Mouse (Mus musculus) cortical plate, adult 2 months (tissue): ENCODE measurements around the gene Lrp10. TPM values are rescaled to one million over a fixed set of nuclear protein-coding genes. Genes with fewer than 3 reads are reported as not detected.

ENCODE experiments used
- H3K27ac ChIP-seq: fragments of 200-500 bp; 2 replicates; pipeline ENCODE4 v1.5.1; 2012; ENCODE audit warnings: low read length, control low read depth, inconsistent platforms; ENCODE audit not compliant: insufficient read depth
- H3K4me1 ChIP-seq: fragments of 200-500 bp; 2 replicates; pipeline ENCODE4 v1.6.1; 2011; ENCODE audit warnings: low read length; ENCODE audit not compliant: control insufficient read depth, insufficient read depth
- H3K4me3 ChIP-seq: fragments of 200-500 bp; 2 replicates; pipeline ENCODE4 v1.5.1; 2011; ENCODE audit warnings: mild to moderate bottlenecking, low read length, control low read depth; ENCODE audit not compliant: insufficient read depth
- CTCF ChIP-seq: fragments of 200-500 bp; IDR thresholded peaks from 2 replicates; pipeline ENCODE4 v1.5.1; 2011; ENCODE audit warnings: mild to moderate bottlenecking, control low read depth, low read length; ENCODE audit not compliant: insufficient read depth; ENCODE audit errors: extremely low read depth
- POLR2A ChIP-seq: fragments of 200-500 bp; IDR thresholded peaks from 2 replicates; pipeline ENCODE4 v1.6.1; 2011; ENCODE audit warnings: mild to moderate bottlenecking, low read length, control low read depth; ENCODE audit not compliant: insufficient read depth; ENCODE audit errors: extremely low read depth
- polyA plus RNA-seq: library from polyadenylated mRNA; depleted of rRNA; stranded (reverse); fragments of >200 nt; gene quantifications from 2 replicates; pipeline ENCODE4 v1.2.3, GENCODE M21; 2012

The Lrp10 gene
- polyA plus RNA-seq, 1 experiment: 33.0 TPM

- Histone ChIP-seq H3K4me3 (no peak overlapping the region), H3K4me1 (no peaks in the 10 kb centered on the region), H3K27ac (no peak overlapping the region)
- TF ChIP-seq POLR2A (no peak), CTCF (no peak)
Measured at GRCm38 (mm10) chr14:54433941-54434531, 29.9 kb upstream of the Lrp10 start.

GRCm38 (mm10) chr14:54435194-54435918, 28.6 kb upstream of the Lrp10 start:
- TF ChIP-seq POLR2A (no peak), CTCF (no peak)
- Histone ChIP-seq H3K4me3 (no peak overlapping the region), H3K27ac (no peak overlapping the region), H3K4me1 (no peaks in the 10 kb centered on the region)

GRCm38 (mm10) chr14:54439155-54439554, 24.8 kb upstream of the Lrp10 start:
- H3K4me1 ChIP-seq: no peaks in the 10 kb centered on the region
- TF ChIP-seq CTCF (no peak), POLR2A (no peak)
- H3K4me3 ChIP-seq: no peak overlapping the region
- H3K27ac ChIP-seq: no peak overlapping the region

- no peak overlapping the region for H3K27ac ChIP-seq
- no peaks in the 10 kb centered on the region for H3K4me1 ChIP-seq
- TF ChIP-seq POLR2A (no peak), CTCF (no peak)
- no peak overlapping the region for H3K4me3 ChIP-seq
Measured at GRCm38 (mm10) chr14:54439610-54440009, 24.3 kb upstream of the Lrp10 start.

- no peak for TF ChIP-seq POLR2A
- TF ChIP-seq CTCF: no peak
- Histone ChIP-seq H3K4me3 (no peak overlapping the region), H3K27ac (no peak overlapping the region), H3K4me1 (no peaks in the 10 kb centered on the region)
Measured at GRCm38 (mm10) chr14:54440538-54440937, 23.4 kb upstream of the Lrp10 start.

- Histone ChIP-seq H3K4me3 (no peak overlapping the region), H3K4me1 (no peaks in the 10 kb centered on the region), H3K27ac (no peak overlapping the region)
- TF ChIP-seq POLR2A (no peak), CTCF (no peak)
Measured at GRCm38 (mm10) chr14:54441365-54441764, 22.6 kb upstream of the Lrp10 start.

- Histone ChIP-seq H3K4me1 (no peaks in the 10 kb centered on the region), H3K27ac (no peak overlapping the region), H3K4me3 (no peak overlapping the region)
- TF ChIP-seq CTCF: no peak
Measured at GRCm38 (mm10) chr14:54442548-54442947, 21.4 kb upstream of the Lrp10 start.

GRCm38 (mm10) chr14:54443196-54443595, 20.7 kb upstream of the Lrp10 start:
- Histone ChIP-seq H3K27ac (no peak overlapping the region), H3K4me1 (no peaks in the 10 kb centered on the region), H3K4me3 (no peak overlapping the region)
- no peak for TF ChIP-seq CTCF
- TF ChIP-seq POLR2A: no peak

- TF ChIP-seq POLR2A: no peak
- no peak for TF ChIP-seq CTCF
- H3K4me1 ChIP-seq: no peaks in the 10 kb centered on the region
- no peak overlapping the region for H3K4me3 ChIP-seq
- no peak overlapping the region for H3K27ac ChIP-seq
Measured at GRCm38 (mm10) chr14:54443712-54444618, 20.0 kb upstream of the Lrp10 start.

- H3K4me3 ChIP-seq: no peak overlapping the region
- H3K27ac ChIP-seq: no peak overlapping the region
- TF ChIP-seq POLR2A: no peak
- no peak for TF ChIP-seq CTCF
- no peaks in the 10 kb centered on the region for H3K4me1 ChIP-seq
Measured at GRCm38 (mm10) chr14:54445476-54445875, 18.5 kb upstream of the Lrp10 start.
